Mouse (Mus musculus): ENCODE data around the gene Nicn1. TPM values are rescaled to one million over a fixed set of nuclear protein-coding genes. Genes with fewer than 3 reads are reported as not detected.

Nicn1 gene
- polyA plus RNA-seq (2015; fragmentation: Nextera tagmentation; extraction: Ambion mirVana), result 5.8 and 6.7 TPM in 2 replicates

- H3K27ac ChIP-seq (replicated peaks), result peak within 1 kb of the TSS; percentile 79
- H3K9me3 ChIP-seq (replicated peaks), result no peaks in the 10 kb centered on the region
- peak; percentile 99 for ATAC-seq (ENCODE audit: insufficient read depth)
- no peaks in the 10 kb centered on the region; the same call in 1 of the 2 replicates for H3K27me3 ChIP-seq
- peak within 1 kb of the TSS; percentile 66 for H3K9ac ChIP-seq
- H3K4me2 ChIP-seq, result peak within 1 kb of the TSS; percentile 84
- H3K36me3 ChIP-seq (replicated peaks), result no peaks in the 10 kb centered on the region
- H3K4me1 ChIP-seq (replicated peaks), result peaks cover 26% of the 10 kb centered on the region
- under 1% methylated on average over 32 of the region's 32 CpGs for WGBS (ENCODE audit: insufficient replicate concordance)
- peak within 1 kb of the TSS; percentile 66 for H3K4me3 ChIP-seq (replicated peaks)
Observed at GRCm38 (mm10) chr9:108290016-108290750, at the start of gene Nicn1. Gene Nicn1 (plus strand): TSS chr9:108290429.

- no peak for ATAC-seq (ENCODE audit: insufficient read depth)
- Histone ChIP-seq H3K9ac (no peak overlapping the region), H3K27ac (replicated peaks) (no peak overlapping the region), H3K36me3 (replicated peaks) (no peaks in the 10 kb centered on the region), H3K4me3 (replicated peaks) (no peak overlapping the region), H3K9me3 (replicated peaks) (no peaks in the 10 kb centered on the region), H3K27me3 (no peaks in the 10 kb centered on the region), H3K4me2 (no peak overlapping the region), H3K4me1 (replicated peaks) (no peaks in the 10 kb centered on the region)
- WGBS (ENCODE audit: insufficient replicate concordance), result 75% methylated on average over 3 of the region's 3 CpGs
Observed at GRCm38 (mm10) chr9:108244540-108244939, 45.7 kb upstream of the Nicn1 start.

DNA sequence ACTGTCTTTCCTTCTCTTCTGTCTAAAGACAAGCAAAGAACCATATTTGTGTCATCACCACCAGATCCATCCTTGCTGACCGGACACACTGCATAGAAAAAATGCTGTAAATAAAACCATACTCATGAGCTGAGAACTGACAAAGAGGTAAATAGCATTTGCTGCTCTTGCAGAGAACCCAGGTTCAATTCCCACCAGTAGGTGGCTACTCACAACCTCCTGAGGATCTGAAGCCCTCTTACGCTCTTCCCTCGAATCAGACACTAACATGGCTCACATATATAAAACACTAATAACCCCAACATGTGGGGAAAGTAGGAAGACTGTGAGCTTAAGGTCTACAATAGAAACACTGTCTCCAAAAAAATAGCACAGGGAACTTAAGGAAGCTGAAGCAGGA lies 45.2 kb upstream of the Nicn1 start:
- no peak overlapping the region for H3K27ac ChIP-seq (replicated peaks)
- no peak for ATAC-seq (ENCODE audit: insufficient read depth)
- no peaks in the 10 kb centered on the region for H3K4me1 ChIP-seq (replicated peaks)
- H3K36me3 ChIP-seq (replicated peaks), result no peaks in the 10 kb centered on the region
- H3K4me2 ChIP-seq, result no peak overlapping the region
- no peak overlapping the region for H3K9ac ChIP-seq
- H3K4me3 ChIP-seq (replicated peaks), result no peak overlapping the region
- no peaks in the 10 kb centered on the region for H3K27me3 ChIP-seq
- no peaks in the 10 kb centered on the region for H3K9me3 ChIP-seq (replicated peaks)
- 63% methylated on average over 3 of the region's 3 CpGs for WGBS (ENCODE audit: insufficient replicate concordance)

- H3K36me3 ChIP-seq (replicated peaks), result peaks cover 9% of the 10 kb centered on the region; the same call in 1 of the 2 replicates
- H3K9ac ChIP-seq, result no peak overlapping the region
- no peak for ATAC-seq (ENCODE audit: insufficient read depth)
- H3K4me1 ChIP-seq (replicated peaks), result no peaks in the 10 kb centered on the region
- no peak overlapping the region for H3K27ac ChIP-seq (replicated peaks)
- no peaks in the 10 kb centered on the region for H3K9me3 ChIP-seq (replicated peaks)
- H3K4me2 ChIP-seq, result no peak overlapping the region
- WGBS (ENCODE audit: insufficient replicate concordance), result 59% methylated on average over 5 of the region's 5 CpGs
- no peaks in the 10 kb centered on the region for H3K27me3 ChIP-seq
- no peak overlapping the region for H3K4me3 ChIP-seq (replicated peaks)
Observed at GRCm38 (mm10) chr9:108248957-108249356, 41.3 kb upstream of the Nicn1 start.

DNA sequence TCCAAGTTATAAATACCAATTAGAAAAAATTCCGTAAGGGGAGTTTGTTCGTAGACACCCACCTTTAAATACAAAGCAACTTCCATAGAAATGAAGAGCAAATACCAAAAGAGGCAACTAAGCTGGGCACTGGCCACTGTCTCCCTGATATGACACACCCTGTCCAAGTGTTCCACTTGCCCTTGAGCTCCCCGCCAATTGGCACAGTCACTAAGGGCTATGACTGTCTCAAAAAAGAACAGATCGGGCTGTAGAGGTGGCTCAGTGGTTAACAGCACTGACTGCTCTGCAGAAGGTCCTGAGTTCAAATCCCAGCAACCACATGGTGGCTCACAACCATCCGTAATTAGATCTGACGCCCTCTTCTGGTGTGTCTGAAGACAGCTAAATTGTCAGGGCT lies 38.4 kb upstream of the Nicn1 start:
- H3K9me3 ChIP-seq (replicated peaks), result no peaks in the 10 kb centered on the region
- no peak overlapping the region for H3K27ac ChIP-seq (replicated peaks)
- WGBS (ENCODE audit: insufficient replicate concordance), result 78% methylated on average over 6 of the region's 6 CpGs
- no peak for ATAC-seq (ENCODE audit: insufficient read depth)
- no peak overlapping the region for H3K4me2 ChIP-seq
- H3K27me3 ChIP-seq, result no peaks in the 10 kb centered on the region
- H3K9ac ChIP-seq, result no peak overlapping the region
- no peak overlapping the region for H3K4me3 ChIP-seq (replicated peaks)
- no peaks in the 10 kb centered on the region for H3K4me1 ChIP-seq (replicated peaks)
- H3K36me3 ChIP-seq (replicated peaks), result peaks cover 9% of the 10 kb centered on the region; the same call in 1 of the 2 replicates

GRCm38 (mm10) chr9:108252766-108253165 lies 37.5 kb upstream of the Nicn1 start:
- Histone ChIP-seq H3K27me3 (no peaks in the 10 kb centered on the region), H3K4me1 (replicated peaks) (no peaks in the 10 kb centered on the region), H3K9me3 (replicated peaks) (no peaks in the 10 kb centered on the region), H3K36me3 (replicated peaks) (peaks cover 9% of the 10 kb centered on the region; the same call in 1 of the 2 replicates), H3K4me3 (replicated peaks) (no peak overlapping the region), H3K9ac (no peak overlapping the region), H3K27ac (replicated peaks) (no peak overlapping the region), H3K4me2 (no peak overlapping the region)
- 64% methylated on average over 7 of the region's 7 CpGs for WGBS (ENCODE audit: insufficient replicate concordance)
- no peak for ATAC-seq (ENCODE audit: insufficient read depth)

DNA sequence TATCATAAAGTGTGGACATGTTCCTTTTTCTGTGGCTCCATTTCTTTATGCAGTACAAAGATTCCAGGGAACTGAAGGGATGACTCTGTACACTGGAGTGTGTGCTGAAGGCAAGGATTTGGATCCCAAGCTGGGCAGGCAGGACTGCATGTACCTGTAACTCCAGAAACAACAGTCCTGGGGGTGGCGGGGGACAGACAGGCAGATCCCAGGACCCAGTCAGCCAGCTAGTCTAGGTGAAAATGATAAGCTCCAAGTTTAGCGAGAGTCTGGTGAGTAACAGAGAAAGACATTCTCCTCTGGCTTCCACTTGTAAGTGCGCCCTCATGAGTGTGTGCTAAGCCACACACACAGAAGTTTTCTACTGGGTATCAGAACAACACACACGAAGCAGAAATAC lies 29.7 kb upstream of the Nicn1 start:
- Histone ChIP-seq H3K36me3 (replicated peaks) (no peaks in the 10 kb centered on the region), H3K27ac (replicated peaks) (no peak overlapping the region), H3K27me3 (0 out of 2 replicates have a peak, but pooled peaks cover 6% of the 10 kb centered on the region), H3K9me3 (replicated peaks) (no peaks in the 10 kb centered on the region), H3K4me3 (replicated peaks) (no peak overlapping the region), H3K9ac (no peak overlapping the region), H3K4me1 (replicated peaks) (peaks cover 40% of the 10 kb centered on the region), H3K4me2 (no peak overlapping the region)
- ATAC-seq (ENCODE audit: insufficient read depth), result no peak
- 55% methylated on average over 4 of the region's 4 CpGs for WGBS (ENCODE audit: insufficient replicate concordance)

DNA sequence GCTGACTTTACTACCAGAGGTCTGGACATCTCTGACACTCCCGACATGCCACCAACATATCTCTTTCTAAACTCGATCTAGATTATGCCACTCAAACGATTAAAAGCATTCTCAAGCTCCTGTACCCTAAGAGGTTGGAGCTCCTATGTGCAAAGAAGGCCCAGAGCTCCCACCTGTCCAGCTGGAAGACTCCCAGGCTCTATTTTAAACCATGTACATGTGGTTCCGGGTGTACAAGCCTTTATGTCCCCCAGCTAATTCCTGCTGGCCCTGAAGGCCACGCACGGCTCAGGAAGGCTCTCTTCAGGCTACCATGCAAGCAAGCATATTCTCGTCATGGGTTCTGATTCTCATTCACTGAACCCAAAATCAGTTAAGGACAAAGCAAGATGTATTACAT lies 28.4 kb upstream of the Nicn1 start:
- peaks cover 40% of the 10 kb centered on the region for H3K4me1 ChIP-seq (replicated peaks)
- no peak for ATAC-seq (ENCODE audit: insufficient read depth)
- peak overlapping the region; percentile 98 for H3K4me2 ChIP-seq
- H3K27me3 ChIP-seq, result peaks cover 6% of the 10 kb centered on the region; the same call in 1 of the 2 replicates
- no peak overlapping the region for H3K9ac ChIP-seq
- no peaks in the 10 kb centered on the region for H3K36me3 ChIP-seq (replicated peaks)
- no peak overlapping the region for H3K27ac ChIP-seq (replicated peaks)
- H3K9me3 ChIP-seq (replicated peaks), result no peaks in the 10 kb centered on the region
- H3K4me3 ChIP-seq (replicated peaks), result peak overlapping the region; percentile 78
- WGBS (ENCODE audit: insufficient replicate concordance), result 64% methylated on average over 7 of the region's 7 CpGs

GRCm38 (mm10) chr9:108262494-108263049 lies 27.7 kb upstream of the Nicn1 start:
- 54% methylated on average over 11 of the region's 11 CpGs for WGBS (ENCODE audit: insufficient replicate concordance)
- no peak overlapping the region; the same call in 1 of the 2 replicates for H3K27ac ChIP-seq (replicated peaks)

DNA sequence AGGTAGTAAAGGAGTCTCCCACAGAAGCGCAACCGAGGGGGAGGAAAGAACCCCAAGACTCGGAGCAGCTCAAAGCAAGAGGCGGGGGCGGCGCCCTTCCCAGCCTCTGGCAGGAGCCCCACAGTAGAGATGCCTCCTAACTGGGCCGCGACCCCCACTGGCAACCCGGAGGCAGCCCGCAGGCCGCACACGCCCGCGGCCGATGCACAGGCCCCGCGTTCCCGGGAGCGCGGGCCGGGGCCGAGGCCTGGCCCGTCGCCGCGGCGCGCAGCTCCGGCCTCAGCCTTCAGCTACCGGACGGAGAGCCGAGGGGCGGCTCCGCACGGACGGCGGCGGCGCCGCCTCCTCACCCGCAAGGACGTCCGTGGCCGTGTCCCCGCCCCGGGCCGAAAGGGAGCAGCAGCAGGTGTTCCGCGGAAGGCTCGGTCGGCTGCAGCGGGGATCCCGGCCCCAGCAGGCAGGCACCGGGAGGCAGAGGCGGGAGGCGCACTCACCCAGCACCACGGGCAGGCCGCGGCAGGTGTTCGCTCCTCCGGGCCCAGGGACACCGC lies 27.0 kb upstream of the Nicn1 start:
- H3K27ac ChIP-seq (replicated peaks), result peak overlapping the region; percentile 88
- H3K36me3 ChIP-seq (replicated peaks), result no peaks in the 10 kb centered on the region
- peak overlapping the region; percentile 78 for H3K4me3 ChIP-seq (replicated peaks)
- peaks cover 40% of the 10 kb centered on the region for H3K4me1 ChIP-seq (replicated peaks)
- WGBS (ENCODE audit: insufficient replicate concordance), result under 1% methylated on average over 62 of the region's 62 CpGs
- H3K27me3 ChIP-seq, result peaks cover 6% of the 10 kb centered on the region; the same call in 1 of the 2 replicates
- peak overlapping the region; percentile 98 for H3K4me2 ChIP-seq
- peak; percentile 73 for ATAC-seq (ENCODE audit: insufficient read depth)
- no peaks in the 10 kb centered on the region for H3K9me3 ChIP-seq (replicated peaks)
- peak overlapping the region; percentile 87 for H3K9ac ChIP-seq

More at GRCm38 (mm10) chr9:108262494-108263049, 27.7 kb upstream of the Nicn1 start:
- H3K36me3 ChIP-seq (replicated peaks), result no peaks in the 10 kb centered on the region
- H3K27me3 ChIP-seq, result peaks cover 6% of the 10 kb centered on the region; the same call in 1 of the 2 replicates
- peak overlapping the region; percentile 98 for H3K4me2 ChIP-seq
- H3K4me1 ChIP-seq (replicated peaks), result peaks cover 40% of the 10 kb centered on the region
- H3K9ac ChIP-seq, result peak overlapping the region; percentile 87
- ATAC-seq (ENCODE audit: insufficient read depth), result no peak
- H3K9me3 ChIP-seq (replicated peaks), result no peaks in the 10 kb centered on the region
- peak overlapping the region; percentile 78 for H3K4me3 ChIP-seq (replicated peaks)

- Histone ChIP-seq H3K36me3 (replicated peaks) (no peaks in the 10 kb centered on the region), H3K27ac (replicated peaks) (peak within 1 kb of the TSS; percentile 88), H3K27me3 (peaks cover 6% of the 10 kb centered on the region; the same call in 1 of the 2 replicates), H3K4me2 (peak within 1 kb of the TSS; percentile 98), H3K9me3 (replicated peaks) (no peaks in the 10 kb centered on the region), H3K4me3 (replicated peaks) (peak within 1 kb of the TSS; percentile 78), H3K9ac (peak within 1 kb of the TSS; percentile 87), H3K4me1 (replicated peaks) (peaks cover 40% of the 10 kb centered on the region)
- ATAC-seq (ENCODE audit: insufficient read depth), result peak; percentile 94
- under 1% methylated on average over 70 of the region's 71 CpGs for WGBS (ENCODE audit: insufficient replicate concordance)
Observed at GRCm38 (mm10) chr9:108263690-108264190, 26.5 kb upstream of the Nicn1 start, which contains the start of gene Dag1. Gene Dag1 (minus strand): TSS chr9:108263958.

Data from liver, embryonic 15.5 days (tissue).